ENCODE assay signal across 13 mouse cellular contexts in genomic region chr5:121930261-121930660, GRCm38 (mm10).
DNase-seq lines count a peak whose midpoint lies in the region; ATAC-seq and TF ChIP-seq lines count a peak whose summit lies in the region.
"Had no signal": no experiment of that assay in that cellular context is flagged by ENCODE, and none has a peak within 500 bp of the region (broad histone marks: within the 10 kb centered on the region; RNA-seq: fewer than 3 reads in every experiment).

No protein-coding gene starts in this region.

- TF ChIP-seq CTCF in hindbrain, postnatal 0 days (IDR thresholded peaks at IDR 0.05; ENCODE audit: low read depth) = no peak

- H3K9ac ChIP-seq in hindbrain, postnatal 0 days (replicated peaks; ENCODE audit: low read length) = no peak overlapping the region
- no peak overlapping the region for H3K9ac ChIP-seq in liver, embryonic 11.5 days (ENCODE audit: low read depth, low read length)
- H3K9ac ChIP-seq in liver, embryonic 12.5 days = no peak overlapping the region
- no peak overlapping the region; the same call in 1 of the 2 replicates for H3K9ac ChIP-seq in neural tube, embryonic 13.5 days
- H3K9ac ChIP-seq: limb, embryonic 15.5 days; midbrain, embryonic 12.5 days had no signal

- no peaks in the 10 kb centered on the region for H3K36me3 ChIP-seq in hindbrain, embryonic 10.5 days
- no peaks in the 10 kb centered on the region for H3K36me3 ChIP-seq in hindbrain, postnatal 0 days (ENCODE audit: insufficient read depth, low read length)
- H3K36me3 ChIP-seq in liver, embryonic 11.5 days (ENCODE audit: control insufficient read depth, insufficient read depth, low read length) = no peaks in the 10 kb centered on the region
- no peaks in the 10 kb centered on the region for H3K36me3 ChIP-seq in liver, embryonic 12.5 days
- no peaks in the 10 kb centered on the region for H3K36me3 ChIP-seq in neural tube, embryonic 13.5 days
- H3K36me3 ChIP-seq: limb, embryonic 15.5 days; midbrain, embryonic 12.5 days had no signal

- peaks cover 68% of the 10 kb centered on the region for H3K4me1 ChIP-seq in hindbrain, embryonic 10.5 days (replicated peaks)
- peaks cover 13% of the 10 kb centered on the region for H3K4me1 ChIP-seq in hindbrain, postnatal 0 days (ENCODE audit: insufficient read depth, low read length)
- H3K4me1 ChIP-seq in liver, embryonic 11.5 days (replicated peaks; ENCODE audit: control insufficient read depth, insufficient read depth, low read length) = peaks cover 11% of the 10 kb centered on the region
- H3K4me1 ChIP-seq in liver, embryonic 12.5 days = 0 out of 2 replicates have a peak, but pooled peaks cover 4% of the 10 kb centered on the region
- H3K4me1 ChIP-seq in neural tube, embryonic 13.5 days (replicated peaks) = peaks cover 74% of the 10 kb centered on the region

- H3K27me3 ChIP-seq in hindbrain, embryonic 10.5 days (ENCODE audit: insufficient read depth, poor library complexity, severe bottlenecking) = peaks cover 49% of the 10 kb centered on the region
- H3K27me3 ChIP-seq in hindbrain, postnatal 0 days (ENCODE audit: insufficient read depth, low read length) = no peaks in the 10 kb centered on the region
- peaks cover 14% of the 10 kb centered on the region for H3K27me3 ChIP-seq in liver, embryonic 11.5 days (replicated peaks; ENCODE audit: control insufficient read depth, insufficient read depth, low read length)
- peaks cover 31% of the 10 kb centered on the region for H3K27me3 ChIP-seq in liver, embryonic 12.5 days (replicated peaks)
- H3K27me3 ChIP-seq in neural tube, embryonic 13.5 days = peaks cover 17% of the 10 kb centered on the region; the same call in 1 of the 2 replicates

- DNase-seq in hindbrain, embryonic 10.5 days (ENCODE audit: low spot score) = peak; percentile 38
- DNase-seq in hindbrain, postnatal 0 days (ENCODE audit: low spot score) = no peak
- DNase-seq in liver, embryonic 11.5 days (ENCODE audit: low spot score) = no peak
- DNase-seq in forelimb bud, embryonic 11.5 days (ENCODE audit: low read depth, low spot score) = peak; percentile 35
- no peak for DNase-seq in heart, adult 11 months
- DNase-seq in adrenal gland, postnatal 36 days = no peak
- DNase-seq: cerebellum, adult 11-12 months; lung, postnatal 14 days; thymus, postnatal 14 days had no signal

- ATAC-seq in hindbrain, postnatal 0 days = no peak
- ATAC-seq in liver, embryonic 11.5 days (replicated peaks; ENCODE audit: low FRiP score) = peak; percentile 36; the same call in 1 of the 2 replicates
- no peak for ATAC-seq in liver, embryonic 12.5 days
- ATAC-seq in neural tube, embryonic 13.5 days (ENCODE audit: low read depth) = no peak

- no peak overlapping the region for H3K4me3 ChIP-seq in hindbrain, embryonic 10.5 days
- H3K4me3 ChIP-seq in hindbrain, postnatal 0 days (ENCODE audit: low read length) = no peak overlapping the region
- H3K4me3 ChIP-seq in liver, embryonic 11.5 days (ENCODE audit: low read depth, low read length) = no peak overlapping the region
- H3K4me3 ChIP-seq in liver, embryonic 12.5 days = no peak overlapping the region
- H3K4me3 ChIP-seq in neural tube, embryonic 13.5 days = no peak overlapping the region
- H3K4me3 ChIP-seq: limb, embryonic 15.5 days; midbrain, embryonic 12.5 days had no signal

- H3K27ac ChIP-seq in hindbrain, embryonic 10.5 days = 0 out of 2 replicates have a peak overlapping the region, but pooled peaks have one; percentile 17
- no peak overlapping the region for H3K27ac ChIP-seq in hindbrain, postnatal 0 days
- H3K27ac ChIP-seq in liver, embryonic 11.5 days (ENCODE audit: low read depth, low read length) = peak overlapping the region; percentile 63
- no peak overlapping the region; the same call in 1 of the 2 replicates for H3K27ac ChIP-seq in liver, embryonic 12.5 days
- peak overlapping the region; percentile 77 for H3K27ac ChIP-seq in neural tube, embryonic 13.5 days (replicated peaks)
- H3K27ac ChIP-seq: limb, embryonic 15.5 days; midbrain, embryonic 12.5 days had no signal

- WGBS in hindbrain, embryonic 10.5 days = 61% methylated on average over 9 of the region's 9 CpGs
- WGBS in hindbrain, postnatal 0 days = 52% methylated on average over 9 of the region's 9 CpGs
- 60% methylated on average over 9 of the region's 9 CpGs for WGBS in liver, embryonic 11.5 days
- WGBS in liver, embryonic 12.5 days (ENCODE audit: insufficient replicate concordance) = 65% methylated on average over 9 of the region's 9 CpGs
- WGBS in neural tube, embryonic 13.5 days = 7% methylated on average over 9 of the region's 9 CpGs

- H3K9me3 ChIP-seq in hindbrain, embryonic 10.5 days = no peaks in the 10 kb centered on the region
- no peaks in the 10 kb centered on the region for H3K9me3 ChIP-seq in hindbrain, postnatal 0 days (ENCODE audit: low read length)
- no peaks in the 10 kb centered on the region for H3K9me3 ChIP-seq in liver, embryonic 11.5 days (ENCODE audit: control insufficient read depth, low read length)
- no peaks in the 10 kb centered on the region for H3K9me3 ChIP-seq in liver, embryonic 12.5 days (replicated peaks)
- H3K9me3 ChIP-seq in neural tube, embryonic 13.5 days = no peaks in the 10 kb centered on the region
- H3K9me3 ChIP-seq: limb, embryonic 15.5 days; midbrain, embryonic 12.5 days had no signal

- H3K4me2 ChIP-seq in hindbrain, postnatal 0 days (ENCODE audit: low read depth, low read length) = no peak overlapping the region
- no peak overlapping the region for H3K4me2 ChIP-seq in liver, embryonic 11.5 days
- H3K4me2 ChIP-seq in liver, embryonic 12.5 days = no peak overlapping the region
- H3K4me2 ChIP-seq in neural tube, embryonic 13.5 days = no peak overlapping the region
- H3K4me2 ChIP-seq: limb, embryonic 15.5 days; midbrain, embryonic 12.5 days had no signal

Comparison
In these comparisons a context has a peak if more than half of its experiments do, and no peak if none do; other contexts are left out.
1. DNase-seq: peak in hindbrain, embryonic 10.5 days (single experiment) and forelimb bud, embryonic 11.5 days (single experiment); none in hindbrain, postnatal 0 days (single experiment), liver, embryonic 11.5 days (single experiment), heart, adult 11 months (single experiment) and adrenal gland, postnatal 36 days (0 of 2).
2. H3K27ac ChIP-seq: peak in hindbrain, embryonic 10.5 days (single experiment), liver, embryonic 11.5 days (single experiment) and neural tube, embryonic 13.5 days (single experiment); none in hindbrain, postnatal 0 days (single experiment) and liver, embryonic 12.5 days (single experiment).